Mouse (Mus musculus) hindbrain, embryonic 16.5 days (tissue): ENCODE results near the gene Golga4. TPM values are rescaled to one million over a fixed set of nuclear protein-coding genes. Genes with fewer than 3 reads are reported as not detected.

Experiments used
- polyA plus RNA-seq: library from polyadenylated mRNA; unstranded; fragments of >200 nt; fragmentation: Nextera tagmentation; extraction: Ambion mirVana; gene quantifications from 2 replicates; pipeline ENCODE4 v1.2.1, GENCODE M21; 2015

Golga4 gene
- polyA plus RNA-seq, 1 experiment from 2014 or later: 36.5 TPM

Other genes with a start within 250 kb of the Golga4 start
- 1.9 and 3.1 TPM in 2 replicates for gene Eomes, start 28.1 kb upstream of the Golga4 start, polyA plus RNA-seq
- 0.74 and 0.91 TPM in 2 replicates for gene Itga9, start 100.4 kb downstream of the Golga4 start, polyA plus RNA-seq